Mouse (Mus musculus) intestine, embryonic 16.5 days (tissue): ENCODE data around the gene Timm22. TPM values are rescaled to one million over a fixed set of nuclear protein-coding genes. Genes with fewer than 3 reads are reported as not detected.
A peak's percentile ranks its signal among the peaks of the same experiment; 100 is the strongest.

ENCODE experiments used
- ATAC-seq: fragments of 200-750 bp; cut with Nextera tagmentation; 2 replicates; pipeline ENCODE4 v1.8.0; 2017; ENCODE audit warnings: moderate TSS enrichment, moderate library complexity
- H3K27ac ChIP-seq: fragments of 300-500 bp; sonication (generic); 2 replicates; pipeline ENCODE4 v1.5.1; 2014; ENCODE audit warnings: mild to moderate bottlenecking, low read length
- H3K27me3 ChIP-seq: fragments of 300-500 bp; sonication (generic); replicated peaks from 2 replicates; pipeline ENCODE4 v1.6.1; 2014; ENCODE audit warnings: low read length, control low read depth, mixed read lengths; ENCODE audit not compliant: control insufficient read depth, insufficient read depth
- H3K36me3 ChIP-seq: fragments of 300-500 bp; sonication (generic); 2 replicates; pipeline ENCODE4 v1.6.1; 2014; ENCODE audit warnings: low read length, control low read depth; ENCODE audit not compliant: control insufficient read depth, insufficient read depth
- H3K4me1 ChIP-seq: fragments of 300-500 bp; sonication (generic); 2 replicates; pipeline ENCODE4 v1.6.1; 2014; ENCODE audit warnings: low read length, control low read depth, mixed read lengths; ENCODE audit not compliant: control insufficient read depth, insufficient read depth
- H3K4me2 ChIP-seq: fragments of 300-500 bp; sonication (generic); 2 replicates; pipeline ENCODE4 v1.6.1; 2014; ENCODE audit warnings: low read depth, low read length, control low read depth
- H3K4me3 ChIP-seq: fragments of 300-500 bp; sonication (generic); 2 replicates; pipeline ENCODE4 v1.5.1; 2014; ENCODE audit warnings: mild to moderate bottlenecking, low read length
- H3K9ac ChIP-seq: fragments of 300-500 bp; sonication (generic); 2 replicates; pipeline ENCODE4 v1.6.1; 2014; ENCODE audit warnings: low read depth, low read length
- H3K9me3 ChIP-seq: fragments of 300-500 bp; sonication (generic); 2 replicates; pipeline ENCODE4 v1.6.1; 2016; ENCODE audit warnings: low read length, control low read depth; ENCODE audit not compliant: control insufficient read depth
- WGBS: fragments of 180-500 bp; shearing (Covaris S2); extraction: QIAGEN DNeasy Blood & Tissue Kit; methylation state at CpG from one replicate; pipeline ENCODE4 v1.1.7; 2014; 5-methylcytosine and 5-hydroxymethylcytosine counted together
- polyA plus RNA-seq: library from polyadenylated mRNA; unstranded; fragments of >200 nt; fragmentation: Nextera tagmentation; extraction: Ambion mirVana; gene quantifications from 2 replicates; pipeline ENCODE4 v1.2.1, GENCODE M21; 2015

Timm22 gene
- polyA plus RNA-seq, 1 experiment from 2014 or later, result 96.6 TPM

GRCm38 (mm10) chr11:76419179-76419578 lies 12.4 kb downstream of the Timm22 start:
- H3K27me3 ChIP-seq, result no peaks in the 10 kb centered on the region
- ATAC-seq, result no peak
- peaks cover 35% of the 10 kb centered on the region for H3K36me3 ChIP-seq
- no peak overlapping the region for H3K4me2 ChIP-seq
- H3K4me3 ChIP-seq, result no peak overlapping the region
- H3K27ac ChIP-seq, result no peak overlapping the region
- H3K9ac ChIP-seq, result no peak overlapping the region
- 62% methylated on average over 4 of the region's 4 CpGs for WGBS
- no peaks in the 10 kb centered on the region for H3K9me3 ChIP-seq
- peaks cover 2% of the 10 kb centered on the region; the same call in 1 of the 2 replicates for H3K4me1 ChIP-seq

DNA sequence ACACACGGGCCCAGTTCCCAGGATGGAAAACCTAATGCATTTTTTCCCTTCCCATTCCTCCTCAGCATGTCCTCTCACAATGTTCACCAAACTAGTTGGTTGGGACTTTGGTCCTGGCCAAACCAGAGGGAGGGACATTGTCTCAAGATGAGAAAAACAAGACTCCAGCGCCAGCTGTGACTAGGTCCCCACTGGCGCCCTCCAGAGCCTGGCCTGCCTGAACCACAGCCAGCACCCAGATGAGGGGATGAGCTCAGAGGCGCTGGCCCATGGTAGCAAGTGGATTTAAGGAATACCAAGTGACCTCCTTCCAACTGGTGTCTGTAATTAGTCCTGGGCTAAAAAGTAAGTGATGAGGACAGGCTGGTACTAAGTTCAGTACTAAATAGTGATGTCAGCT lies 14.1 kb downstream of the Timm22 start:
- Histone ChIP-seq H3K4me2 (no peak overlapping the region), H3K9ac (no peak overlapping the region), H3K9me3 (no peaks in the 10 kb centered on the region), H3K4me3 (no peak overlapping the region), H3K27me3 (no peaks in the 10 kb centered on the region), H3K36me3 (peaks cover 28% of the 10 kb centered on the region), H3K27ac (no peak overlapping the region), H3K4me1 (peaks cover 7% of the 10 kb centered on the region; the same call in 1 of the 2 replicates)
- no peak for ATAC-seq
- WGBS, result 67% methylated on average over 4 of the region's 4 CpGs

- Histone ChIP-seq H3K27me3 (no peaks in the 10 kb centered on the region), H3K4me3 (no peak overlapping the region), H3K4me1 (peaks cover 16% of the 10 kb centered on the region), H3K36me3 (peaks cover 10% of the 10 kb centered on the region; the same call in 1 of the 2 replicates), H3K4me2 (no peak overlapping the region), H3K9ac (no peak overlapping the region), H3K9me3 (no peaks in the 10 kb centered on the region), H3K27ac (no peak overlapping the region; the same call in 1 of the 2 replicates)
- WGBS, result 53% methylated on average over 6 of the region's 6 CpGs
- ATAC-seq, result peak; percentile 61; the same call in 1 of the 2 replicates
Observed at GRCm38 (mm10) chr11:76425749-76426148, 19.0 kb downstream of the Timm22 start.

DNA sequence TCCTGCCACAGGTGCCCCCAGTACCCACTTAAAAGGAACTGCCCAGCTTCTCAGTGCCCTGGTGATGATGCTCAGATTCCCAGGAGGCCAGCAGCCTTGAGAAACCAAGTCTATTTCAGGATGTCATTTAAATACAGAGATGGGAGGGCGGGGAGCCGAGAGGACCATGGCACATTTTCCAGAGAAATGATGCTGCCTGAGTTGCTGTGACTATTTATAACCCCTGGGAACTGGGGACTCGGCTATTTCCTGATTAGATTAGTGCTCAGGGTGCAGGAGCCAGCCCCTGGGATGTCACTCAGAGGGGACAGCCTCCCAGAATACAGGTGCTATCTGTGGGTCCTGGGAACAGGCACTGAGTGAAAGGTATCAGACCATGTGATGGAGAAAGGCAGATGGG lies 21.0 kb downstream of the Timm22 start:
- 67% methylated on average over 3 of the region's 3 CpGs for WGBS
- Histone ChIP-seq H3K27me3 (no peaks in the 10 kb centered on the region), H3K9me3 (no peaks in the 10 kb centered on the region), H3K4me1 (peaks cover 16% of the 10 kb centered on the region), H3K4me2 (no peak overlapping the region), H3K9ac (no peak overlapping the region), H3K27ac (no peak overlapping the region), H3K36me3 (peaks cover 2% of the 10 kb centered on the region; the same call in 1 of the 2 replicates), H3K4me3 (no peak overlapping the region)
- no peak for ATAC-seq

GRCm38 (mm10) chr11:76429046-76429445 lies 22.3 kb downstream of the Timm22 start:
- Histone ChIP-seq H3K9me3 (no peaks in the 10 kb centered on the region), H3K4me3 (no peak overlapping the region), H3K4me2 (no peak overlapping the region), H3K27ac (no peak overlapping the region), H3K4me1 (peaks cover 16% of the 10 kb centered on the region), H3K36me3 (peaks cover 3% of the 10 kb centered on the region; the same call in 1 of the 2 replicates), H3K9ac (no peak overlapping the region), H3K27me3 (no peaks in the 10 kb centered on the region)
- WGBS, result 66% methylated on average over 4 of the region's 4 CpGs
- no peak for ATAC-seq

GRCm38 (mm10) chr11:76429556-76429955 lies 22.8 kb downstream of the Timm22 start:
- peaks cover 16% of the 10 kb centered on the region for H3K4me1 ChIP-seq
- H3K27ac ChIP-seq, result 0 out of 2 replicates have a peak overlapping the region, but pooled peaks have one; percentile 4
- H3K27me3 ChIP-seq, result no peaks in the 10 kb centered on the region
- no peak overlapping the region for H3K4me2 ChIP-seq
- ATAC-seq, result no peak
- 0 out of 2 replicates have a peak overlapping the region, but pooled peaks have one; percentile 46 for H3K9ac ChIP-seq
- no peak overlapping the region for H3K4me3 ChIP-seq
- no peaks in the 10 kb centered on the region for H3K9me3 ChIP-seq
- H3K36me3 ChIP-seq, result peaks cover 5% of the 10 kb centered on the region; the same call in 1 of the 2 replicates
- WGBS, result 58% methylated on average over 7 of the region's 7 CpGs

- WGBS, result 72% methylated on average over 6 of the region's 6 CpGs
- peaks cover 5% of the 10 kb centered on the region; the same call in 1 of the 2 replicates for H3K36me3 ChIP-seq
- H3K4me3 ChIP-seq, result no peak overlapping the region
- H3K9ac ChIP-seq, result 0 out of 2 replicates have a peak overlapping the region, but pooled peaks have one; percentile 46
- H3K27me3 ChIP-seq, result no peaks in the 10 kb centered on the region
- no peak overlapping the region for H3K4me2 ChIP-seq
- peaks cover 14% of the 10 kb centered on the region for H3K4me1 ChIP-seq
- 0 out of 2 replicates have a peak overlapping the region, but pooled peaks have one; percentile 4 for H3K27ac ChIP-seq
- H3K9me3 ChIP-seq, result no peaks in the 10 kb centered on the region
- no peak for ATAC-seq
Observed at GRCm38 (mm10) chr11:76429966-76430631, 23.3 kb downstream of the Timm22 start.

- no peaks in the 10 kb centered on the region for H3K27me3 ChIP-seq
- H3K9ac ChIP-seq, result peak overlapping the region; percentile 56
- WGBS, result 81% methylated on average over 5 of the region's 5 CpGs
- no peak for ATAC-seq
- H3K4me3 ChIP-seq, result peak overlapping the region; percentile 49
- no peak overlapping the region for H3K27ac ChIP-seq
- H3K9me3 ChIP-seq, result no peaks in the 10 kb centered on the region
- peak overlapping the region; percentile 59; the same call in 1 of the 2 replicates for H3K4me2 ChIP-seq
- peaks cover 18% of the 10 kb centered on the region for H3K4me1 ChIP-seq
- H3K36me3 ChIP-seq, result peaks cover 5% of the 10 kb centered on the region; the same call in 1 of the 2 replicates
Observed at GRCm38 (mm10) chr11:76436009-76436408, 29.3 kb downstream of the Timm22 start.

GRCm38 (mm10) chr11:76436864-76437437 lies 30.2 kb downstream of the Timm22 start:
- peaks cover 18% of the 10 kb centered on the region for H3K4me1 ChIP-seq
- H3K4me2 ChIP-seq, result peak overlapping the region; percentile 59
- H3K27ac ChIP-seq, result peak overlapping the region; percentile 85
- H3K27me3 ChIP-seq, result no peaks in the 10 kb centered on the region
- no peaks in the 10 kb centered on the region for H3K9me3 ChIP-seq
- ATAC-seq, result peak; percentile 80
- peak overlapping the region; percentile 49 for H3K4me3 ChIP-seq
- 19% methylated on average over 28 of the region's 28 CpGs for WGBS
- H3K36me3 ChIP-seq, result peaks cover 5% of the 10 kb centered on the region; the same call in 1 of the 2 replicates
- peak overlapping the region; percentile 66 for H3K9ac ChIP-seq
